Mouse (Mus musculus): ENCODE data around the gene Gal3st4. TPM values are rescaled to one million over a fixed set of nuclear protein-coding genes. Genes with fewer than 3 reads are reported as not detected.

Gene Gal3st4
- polyA plus RNA-seq, 2 experiments from 2014 or later: 0.77 TPM; not detected in 1

Other genes with a start within 250 kb of the Gal3st4 start
- not detected for gene Smok3c, start 219.6 kb downstream of the Gal3st4 start, polyA plus RNA-seq (2017; shearing (Covaris generic))
- 10 to 100 TPM in 1 of 2 experiments, 1 to 10 TPM in 1; 9.2 to 13.0 TPM for gene Zkscan1, start 187.8 kb downstream of the Gal3st4 start, polyA plus RNA-seq (2017; shearing (Covaris generic))
- 10 to 100 TPM; 22.8 TPM for gene Zscan21, start 155.9 kb downstream of the Gal3st4 start, polyA plus RNA-seq (2017; shearing (Covaris generic))
- 10 to 100 TPM; 10.6 to 20.3 TPM for gene Zfp113, start 117.1 kb downstream of the Gal3st4 start, polyA plus RNA-seq (2017; shearing (Covaris generic))
- gene Cops6, start 111.8 kb downstream of the Gal3st4 start, polyA plus RNA-seq (2017; shearing (Covaris generic)): 100 to 1,000 TPM; 184 to 231 TPM
- 1 to 10 TPM; 5.3 to 6.1 TPM for gene Ap4m1, start 100.8 kb downstream of the Gal3st4 start, polyA plus RNA-seq (2017; shearing (Covaris generic))
- 10 to 100 TPM; 47.6 to 74.5 TPM for gene Mcm7, start 100.4 kb downstream of the Gal3st4 start, polyA plus RNA-seq (2017; shearing (Covaris generic))
- gene Taf6, start 85.4 kb downstream of the Gal3st4 start, polyA plus RNA-seq (2017; shearing (Covaris generic)): 10 to 100 TPM; 60.5 to 73.4 TPM
- gene Cnpy4, start 85.4 kb downstream of the Gal3st4 start, polyA plus RNA-seq (2017; shearing (Covaris generic)): 10 to 100 TPM; 42.2 to 61.8 TPM
- gene Mblac1, start 78.5 kb downstream of the Gal3st4 start, polyA plus RNA-seq (2017; shearing (Covaris generic)): not detected
- gene Nxpe5, start 46.9 kb downstream of the Gal3st4 start, polyA plus RNA-seq (2017; shearing (Covaris generic)): under 1 TPM in 1 of 2 experiments, not detected in 1; 0.31 TPM
- gene Lamtor4, start 17.4 kb downstream of the Gal3st4 start, polyA plus RNA-seq (2017; shearing (Covaris generic)): 100 to 1,000 TPM; 111 to 120 TPM
- 1 to 10 TPM; 2.7 to 4.4 TPM for gene BC037034, start 8.8 kb downstream of the Gal3st4 start, polyA plus RNA-seq (2017; shearing (Covaris generic))
- not detected for gene Gm43720, start 7.1 kb upstream of the Gal3st4 start, polyA plus RNA-seq (2017; shearing (Covaris generic))
- under 1 TPM; 0.19 to 0.96 TPM for gene Gpc2, start 7.2 kb upstream of the Gal3st4 start, polyA plus RNA-seq (2017; shearing (Covaris generic))
- gene Stag3, start 7.4 kb upstream of the Gal3st4 start, polyA plus RNA-seq (2017; shearing (Covaris generic)): under 1 TPM in 1 of 2 experiments, not detected in 1; 0.70 TPM
- gene Pvrig, start 69.1 kb upstream of the Gal3st4 start, polyA plus RNA-seq (2017; shearing (Covaris generic)): 10 to 100 TPM; 12.0 to 12.9 TPM
- gene Zfp157, start 168.6 kb upstream of the Gal3st4 start, polyA plus RNA-seq (2017; shearing (Covaris generic)): 10 to 100 TPM; 17.5 to 19.9 TPM

Measured in CD4-positive, CD25-positive, alpha-beta regulatory T cell, adult 4 months (primary cell).